Mouse (Mus musculus) hindbrain, embryonic 11.5 days (tissue): ENCODE measurements around the gene Rab25. TPM values are rescaled to one million over a fixed set of nuclear protein-coding genes. Genes with fewer than 3 reads are reported as not detected.

Source experiments
- ATAC-seq: fragments of 200-750 bp; cut with Nextera tagmentation; 2 replicates; pipeline ENCODE4 v1.8.0; 2017; ENCODE audit warnings: mild to moderate bottlenecking, moderate TSS enrichment, moderate library complexity; ENCODE audit not compliant: low FRiP score
- DNase-seq: peaks from one replicate; pipeline ENCODE4 v3.0.0-alpha.2; 2015; ENCODE audit warnings: low spot score
- H3K27ac ChIP-seq: fragments of 300-500 bp; sonication (generic); 2 replicates; pipeline ENCODE4 v1.5.1; 2014; ENCODE audit warnings: mild to moderate bottlenecking, low read depth, low read length
- H3K27me3 ChIP-seq: fragments of 300-500 bp; sonication (generic); 2 replicates; pipeline ENCODE4 v1.6.1; 2014; ENCODE audit warnings: mild to moderate bottlenecking, low read length, moderate library complexity, mixed read lengths; ENCODE audit not compliant: control insufficient read depth, insufficient read depth
- H3K36me3 ChIP-seq: fragments of 300-500 bp; sonication (generic); 2 replicates; pipeline ENCODE4 v1.6.1; 2014; ENCODE audit warnings: mild to moderate bottlenecking, low read length, moderate library complexity, mixed read lengths; ENCODE audit not compliant: control insufficient read depth, insufficient read depth
- H3K4me1 ChIP-seq: fragments of 300-500 bp; sonication (generic); replicated peaks from 2 replicates; pipeline ENCODE4 v1.6.1; 2014; ENCODE audit warnings: low read length, mixed read lengths; ENCODE audit not compliant: control insufficient read depth, insufficient read depth
- H3K4me2 ChIP-seq: fragments of 300-500 bp; sonication (generic); replicated peaks from 2 replicates; pipeline ENCODE4 v1.6.1; 2014; ENCODE audit warnings: mild to moderate bottlenecking, low read depth, low read length
- H3K4me3 ChIP-seq: fragments of 300-500 bp; sonication (generic); 2 replicates; pipeline ENCODE4 v1.5.1; 2014; ENCODE audit warnings: low read depth, low read length
- H3K9ac ChIP-seq: fragments of 300-500 bp; sonication (generic); 2 replicates; pipeline ENCODE4 v1.6.1; 2014; ENCODE audit warnings: low read depth, low read length
- H3K9me3 ChIP-seq: fragments of 300-500 bp; sonication (generic); 2 replicates; pipeline ENCODE4 v1.6.1; 2016; ENCODE audit warnings: low read length; ENCODE audit not compliant: control insufficient read depth
- WGBS: fragments of 180-500 bp; shearing (Covaris S2); extraction: QIAGEN DNeasy Blood & Tissue Kit; methylation state at CpG from one replicate; pipeline ENCODE4 v1.1.7; 2014; 5-methylcytosine and 5-hydroxymethylcytosine counted together
- polyA plus RNA-seq: library from polyadenylated mRNA; unstranded; fragments of >200 nt; fragmentation: Nextera tagmentation; extraction: Ambion mirVana; gene quantifications from 2 replicates; pipeline ENCODE4 v1.2.1, GENCODE M21; 2014

Gene Rab25
- polyA plus RNA-seq, 1 experiment from 2014 or later, result 1.8 TPM

DNA sequence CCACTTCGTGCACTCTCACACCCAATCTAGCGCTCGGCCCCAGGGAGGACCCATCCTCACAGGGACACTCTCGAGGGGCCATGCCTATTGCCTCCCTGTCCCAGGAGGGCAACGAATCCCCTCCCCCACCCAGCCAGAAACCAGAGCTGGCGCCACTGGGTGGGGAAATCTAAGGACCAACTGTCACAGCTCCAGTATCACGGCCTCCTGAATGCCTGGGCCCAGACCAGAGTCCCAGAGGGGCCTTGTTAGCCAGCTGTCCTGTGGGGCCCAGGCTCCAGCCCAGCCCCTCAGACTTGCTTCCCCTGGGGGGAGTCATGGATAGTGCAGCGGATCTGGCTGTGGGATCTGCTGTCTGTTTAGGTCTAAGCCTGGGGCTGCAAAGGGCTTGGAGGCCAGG lies 20.5 kb downstream of the Rab25 start:
- H3K4me1 ChIP-seq, result peaks cover 8% of the 10 kb centered on the region
- 31% methylated on average over 8 of the region's 8 CpGs for WGBS

DNA sequence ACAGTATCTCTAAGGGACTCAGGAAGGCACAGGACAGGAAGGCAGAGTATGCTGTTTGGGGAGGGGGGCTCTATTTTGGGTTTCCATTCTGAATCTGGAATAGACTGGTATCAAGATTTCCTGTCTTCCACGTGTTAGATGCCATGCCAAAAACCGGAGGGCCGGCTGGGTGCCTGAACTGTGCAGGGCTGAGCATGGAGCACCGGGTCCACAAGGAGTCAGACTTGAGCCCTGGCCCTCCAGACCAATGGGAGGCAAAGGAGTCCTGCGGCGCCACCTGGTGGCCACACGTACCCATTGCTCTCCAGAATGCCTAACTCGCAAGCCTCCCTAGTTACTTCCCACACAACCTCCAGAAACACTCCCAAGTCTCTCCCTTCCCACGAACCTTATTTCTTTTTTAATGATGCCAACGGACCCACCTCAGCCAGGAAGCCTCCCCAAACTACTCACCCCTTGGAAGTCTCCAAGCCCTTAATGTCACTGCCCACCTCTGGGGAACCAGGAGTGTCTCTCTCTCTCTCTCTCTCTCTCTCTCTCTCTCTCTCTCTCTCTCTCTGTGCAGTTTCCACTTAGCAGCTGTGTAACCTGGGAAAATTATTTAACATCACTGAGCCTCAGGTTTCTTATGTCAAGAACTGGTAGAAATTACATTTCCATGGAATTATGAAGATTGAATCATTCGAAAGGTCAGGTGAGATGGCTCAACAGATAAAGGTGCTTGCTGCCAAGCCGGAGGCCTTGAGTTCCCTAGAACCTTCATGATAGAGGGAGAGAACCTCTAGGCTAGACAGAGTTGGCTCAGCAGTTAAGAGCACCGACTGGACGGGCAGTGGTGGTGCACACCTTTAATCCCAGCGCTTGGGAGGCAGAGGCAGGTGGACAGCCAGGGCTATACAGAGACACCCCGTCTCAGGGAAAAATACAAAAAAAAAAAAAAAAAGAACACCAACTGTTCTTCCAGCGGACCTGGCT lies 21.7 kb downstream of the Rab25 start:
- Histone ChIP-seq H3K9me3 (no peaks in the 10 kb centered on the region), H3K4me3 (no peak overlapping the region), H3K4me2 (0 out of 2 replicates have a peak overlapping the region, but pooled peaks have one; percentile 3), H3K36me3 (0 out of 2 replicates have a peak, but pooled peaks cover 6% of the 10 kb centered on the region), H3K9ac (no peak overlapping the region), H3K27ac (no peak overlapping the region), H3K27me3 (no peaks in the 10 kb centered on the region), H3K4me1 (peaks cover 8% of the 10 kb centered on the region)
- DNase-seq (peak; percentile 97), ATAC-seq (peak; percentile 56; the same call in 1 of the 2 replicates)
- 36% methylated on average over 17 of the region's 17 CpGs for WGBS

More for the DNA sequence above, 20.5 kb downstream of the Rab25 start:
- peak overlapping the region; percentile 37 for H3K4me2 ChIP-seq
- no peaks in the 10 kb centered on the region for H3K9me3 ChIP-seq
- no peaks in the 10 kb centered on the region for H3K27me3 ChIP-seq
- peak overlapping the region; percentile 41 for H3K9ac ChIP-seq
- peak overlapping the region; percentile 74 for H3K27ac ChIP-seq
- ATAC-seq, result no peak
- no peak for DNase-seq
- H3K36me3 ChIP-seq, result 0 out of 2 replicates have a peak, but pooled peaks cover 6% of the 10 kb centered on the region
- H3K4me3 ChIP-seq, result peak overlapping the region; percentile 10; the same call in 1 of the 2 replicates

DNA sequence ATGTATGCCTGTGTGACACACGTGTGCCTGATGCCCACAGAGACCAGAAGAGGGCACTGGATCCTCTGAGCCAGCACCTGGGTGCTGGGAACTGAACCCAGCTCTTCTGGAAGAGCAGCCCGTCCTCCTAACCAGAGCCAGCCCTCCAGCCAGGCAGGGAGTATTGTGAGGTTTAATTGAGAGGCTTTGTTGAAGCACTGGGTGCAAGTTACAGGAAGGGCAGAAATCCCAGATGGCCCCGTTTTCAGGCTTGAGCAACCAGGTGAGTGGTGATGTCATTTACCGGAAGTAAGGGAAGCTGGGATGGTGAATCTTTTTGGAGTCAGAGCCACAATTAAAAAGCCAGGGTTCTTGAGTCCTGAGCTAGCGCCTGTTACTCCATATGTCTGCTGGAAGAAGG lies 23.1 kb downstream of the Rab25 start:
- Histone ChIP-seq H3K27me3 (no peaks in the 10 kb centered on the region), H3K4me2 (no peak overlapping the region), H3K36me3 (0 out of 2 replicates have a peak, but pooled peaks cover 6% of the 10 kb centered on the region), H3K27ac (no peak overlapping the region), H3K4me1 (peaks cover 8% of the 10 kb centered on the region), H3K9ac (no peak overlapping the region), H3K4me3 (no peak overlapping the region), H3K9me3 (no peaks in the 10 kb centered on the region)
- no peak for DNase-seq
- ATAC-seq, result no peak
- WGBS, result 84% methylated on average over 5 of the region's 5 CpGs

DNA sequence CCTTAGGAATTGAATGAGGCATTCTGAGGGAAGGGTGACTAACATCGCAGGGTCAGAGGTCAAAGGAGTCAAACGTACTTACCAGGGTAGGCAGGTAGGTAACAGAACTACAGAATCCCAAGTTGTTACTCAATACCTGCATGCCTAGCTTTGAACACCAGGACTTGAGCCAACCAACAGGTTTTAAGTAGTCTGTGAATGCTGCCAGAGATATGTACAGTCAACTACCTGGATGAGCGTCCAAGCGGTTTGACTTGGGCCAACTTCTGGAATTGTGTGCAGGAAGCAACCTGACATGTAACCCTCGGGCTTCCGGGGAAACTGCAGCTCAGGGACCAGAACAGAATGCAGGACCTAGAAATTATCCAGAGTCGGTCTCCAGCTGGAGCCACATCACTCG lies 25.1 kb downstream of the Rab25 start:
- peaks cover 5% of the 10 kb centered on the region for H3K4me1 ChIP-seq
- no peak overlapping the region for H3K4me2 ChIP-seq
- H3K36me3 ChIP-seq, result 0 out of 2 replicates have a peak, but pooled peaks cover 6% of the 10 kb centered on the region
- H3K4me3 ChIP-seq, result no peak overlapping the region
- ATAC-seq, result no peak
- H3K27me3 ChIP-seq, result no peaks in the 10 kb centered on the region
- no peak overlapping the region for H3K9ac ChIP-seq
- H3K9me3 ChIP-seq, result no peaks in the 10 kb centered on the region
- no peak overlapping the region for H3K27ac ChIP-seq
- 87% methylated on average over 8 of the region's 8 CpGs for WGBS
- no peak for DNase-seq

DNA sequence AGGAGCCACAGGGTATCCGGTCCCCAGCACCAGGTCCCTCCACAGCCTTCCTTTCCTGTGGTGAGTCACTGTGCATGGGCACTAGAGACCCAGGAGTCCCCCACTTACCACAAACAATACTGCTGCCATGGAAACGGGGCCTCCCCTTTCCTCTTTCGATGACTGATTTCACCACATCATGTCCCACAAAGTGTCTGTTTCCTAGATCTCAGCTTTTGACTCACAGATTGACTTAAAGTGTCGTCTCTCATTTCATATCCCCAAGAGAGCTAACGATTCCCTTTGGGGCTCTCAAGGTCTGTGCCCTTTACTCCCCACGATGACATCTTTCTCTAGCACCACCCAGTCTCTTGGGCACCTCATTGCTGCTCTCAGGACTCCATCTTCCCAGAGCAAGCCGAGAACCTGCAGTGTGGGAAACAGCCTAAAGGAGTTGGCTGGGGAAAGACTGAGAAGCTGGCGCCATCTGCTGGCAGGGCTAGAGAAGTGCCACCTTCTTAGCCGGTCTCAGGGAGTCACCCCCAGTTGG lies 26.2 kb downstream of the Rab25 start:
- Histone ChIP-seq H3K36me3 (0 out of 2 replicates have a peak, but pooled peaks cover 6% of the 10 kb centered on the region), H3K27ac (no peak overlapping the region), H3K4me2 (no peak overlapping the region), H3K27me3 (no peaks in the 10 kb centered on the region), H3K9ac (no peak overlapping the region), H3K9me3 (no peaks in the 10 kb centered on the region), H3K4me3 (no peak overlapping the region), H3K4me1 (no peaks in the 10 kb centered on the region; the same call in none of the 2 replicates)
- DNase-seq (peak; percentile 83), ATAC-seq (peak; percentile 44; the same call in 1 of the 2 replicates)
- WGBS, result 32% methylated on average over 9 of the region's 9 CpGs

DNA sequence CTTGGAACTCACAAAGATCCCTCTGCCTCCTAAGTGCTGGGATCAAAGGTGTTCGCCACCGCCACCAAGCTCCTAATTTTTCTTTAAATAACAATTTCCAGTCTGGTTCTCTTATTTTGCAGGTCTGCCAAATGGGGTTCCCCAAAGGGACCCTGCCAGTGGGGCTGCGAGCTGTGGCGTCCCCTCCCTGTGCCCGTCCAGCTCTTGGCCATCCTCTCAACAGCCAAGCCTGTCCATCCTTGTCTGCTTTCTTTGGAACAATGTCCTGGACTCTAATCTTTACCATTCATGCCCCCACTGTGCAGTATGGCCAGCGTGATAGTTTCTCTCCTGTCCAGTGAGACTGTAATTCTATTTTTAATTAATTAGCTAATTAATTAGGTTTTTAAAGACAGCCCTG lies 26.9 kb downstream of the Rab25 start:
- no peak for DNase-seq
- no peaks in the 10 kb centered on the region for H3K27me3 ChIP-seq

DNA sequence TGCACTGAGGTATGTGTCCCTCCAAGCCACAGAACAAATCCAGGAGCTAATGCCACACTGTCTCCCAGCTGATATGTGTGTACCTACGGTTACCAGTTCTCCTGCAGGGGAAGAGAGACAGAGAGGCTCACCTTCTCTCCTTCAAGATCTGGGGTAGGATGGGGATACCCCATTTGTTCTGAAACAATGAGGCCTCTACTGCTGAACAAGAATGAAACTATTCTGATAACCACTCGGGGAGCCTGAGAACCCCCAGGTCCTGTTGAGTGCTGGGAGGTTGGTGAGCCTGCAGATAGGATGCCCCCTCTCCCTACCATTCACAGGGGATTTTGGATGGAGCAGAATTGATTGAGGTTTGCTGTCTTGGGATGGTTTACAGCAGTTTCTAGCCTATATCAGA lies 28.0 kb downstream of the Rab25 start:
- ATAC-seq (no peak), DNase-seq (no peak)
- Histone ChIP-seq H3K27me3 (no peaks in the 10 kb centered on the region), H3K4me1 (no peaks in the 10 kb centered on the region; the same call in 1 of the 2 replicates), H3K4me2 (no peak overlapping the region), H3K36me3 (0 out of 2 replicates have a peak, but pooled peaks cover 5% of the 10 kb centered on the region), H3K9ac (no peak overlapping the region), H3K9me3 (no peaks in the 10 kb centered on the region), H3K4me3 (no peak overlapping the region), H3K27ac (no peak overlapping the region)
- 88% methylated on average over 2 of the region's 2 CpGs for WGBS

More for the DNA sequence above, 26.9 kb downstream of the Rab25 start:
- Histone ChIP-seq H3K27ac (no peak overlapping the region), H3K9ac (no peak overlapping the region), H3K9me3 (no peaks in the 10 kb centered on the region), H3K4me3 (no peak overlapping the region), H3K4me1 (no peaks in the 10 kb centered on the region; the same call in none of the 2 replicates), H3K36me3 (0 out of 2 replicates have a peak, but pooled peaks cover 6% of the 10 kb centered on the region), H3K4me2 (no peak overlapping the region)
- WGBS, result 88% methylated on average over 6 of the region's 6 CpGs
- ATAC-seq, result no peak

DNA sequence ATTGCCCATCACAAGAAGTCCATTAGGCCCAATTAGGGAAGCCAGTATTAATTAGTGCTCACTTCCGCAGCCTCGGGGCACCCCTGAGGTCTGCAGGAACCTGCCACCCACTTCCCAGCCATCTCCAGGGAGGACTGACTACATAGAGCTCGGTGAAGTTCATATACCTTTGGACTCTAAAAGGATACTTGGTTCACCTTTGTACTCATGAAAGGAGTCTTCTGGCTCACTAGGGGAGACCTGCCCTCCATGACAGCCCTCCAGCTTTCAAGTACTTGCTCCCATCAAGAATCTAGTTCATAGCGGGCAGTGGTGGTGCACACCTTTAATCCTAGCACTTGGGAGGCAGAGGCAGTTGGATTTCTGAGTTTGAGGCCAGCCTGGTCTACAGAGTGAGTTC lies 29.7 kb downstream of the Rab25 start:
- 85% methylated on average over 4 of the region's 4 CpGs for WGBS
- H3K9me3 ChIP-seq, result no peaks in the 10 kb centered on the region
- H3K4me3 ChIP-seq, result no peak overlapping the region
- ATAC-seq (no peak), DNase-seq (no peak)
- no peaks in the 10 kb centered on the region for H3K36me3 ChIP-seq
- H3K27me3 ChIP-seq, result no peaks in the 10 kb centered on the region
- no peak overlapping the region for H3K27ac ChIP-seq
- H3K4me1 ChIP-seq, result no peaks in the 10 kb centered on the region; the same call in 1 of the 2 replicates
- no peak overlapping the region for H3K4me2 ChIP-seq
- H3K9ac ChIP-seq, result no peak overlapping the region
